Mouse (Mus musculus): ENCODE data around the gene Kpnb1.

Kpnb1 gene

DNA sequence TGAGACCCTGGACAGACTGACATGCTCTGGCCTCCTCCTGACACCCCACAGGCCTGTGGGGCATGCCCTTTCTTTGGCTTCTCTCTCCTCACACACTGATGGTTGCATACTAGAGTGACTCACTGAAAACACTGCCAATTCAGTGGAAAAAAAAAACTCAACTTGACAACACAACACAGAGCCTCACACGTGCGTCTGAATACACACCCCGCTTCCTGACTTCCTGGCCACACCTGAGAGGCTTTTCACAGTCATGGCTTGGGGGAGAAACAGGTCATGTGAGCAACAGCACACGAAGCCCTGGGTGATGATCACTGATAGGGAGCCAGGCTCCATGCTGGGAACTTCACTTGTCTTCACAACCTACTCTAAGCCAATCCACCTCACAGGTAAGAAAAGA, 46.9 kb downstream of the Kpnb1 start:
- no peak for DNase-seq

DNA sequence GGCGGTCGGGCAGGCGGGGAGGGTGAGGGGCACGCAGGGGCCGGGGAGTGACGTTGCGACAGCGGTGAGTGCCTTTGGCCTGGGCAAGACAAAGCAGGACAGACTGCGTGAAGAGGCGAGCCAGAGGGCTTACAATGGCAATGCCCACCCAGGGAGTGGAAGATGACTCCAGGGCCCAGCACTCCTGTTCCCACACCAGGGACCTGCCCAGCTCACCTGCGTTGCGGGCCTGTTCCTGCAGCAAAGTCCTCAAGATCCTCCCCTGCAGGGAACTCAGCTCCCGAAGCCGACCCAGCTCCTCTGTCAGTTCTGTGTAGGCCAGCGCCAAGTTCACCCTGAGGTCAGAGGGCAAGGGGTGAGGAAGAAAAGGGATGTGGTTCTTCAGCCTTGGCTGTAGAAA, 48.4 kb downstream of the Kpnb1 start:
- DNase-seq = no peak

DNA sequence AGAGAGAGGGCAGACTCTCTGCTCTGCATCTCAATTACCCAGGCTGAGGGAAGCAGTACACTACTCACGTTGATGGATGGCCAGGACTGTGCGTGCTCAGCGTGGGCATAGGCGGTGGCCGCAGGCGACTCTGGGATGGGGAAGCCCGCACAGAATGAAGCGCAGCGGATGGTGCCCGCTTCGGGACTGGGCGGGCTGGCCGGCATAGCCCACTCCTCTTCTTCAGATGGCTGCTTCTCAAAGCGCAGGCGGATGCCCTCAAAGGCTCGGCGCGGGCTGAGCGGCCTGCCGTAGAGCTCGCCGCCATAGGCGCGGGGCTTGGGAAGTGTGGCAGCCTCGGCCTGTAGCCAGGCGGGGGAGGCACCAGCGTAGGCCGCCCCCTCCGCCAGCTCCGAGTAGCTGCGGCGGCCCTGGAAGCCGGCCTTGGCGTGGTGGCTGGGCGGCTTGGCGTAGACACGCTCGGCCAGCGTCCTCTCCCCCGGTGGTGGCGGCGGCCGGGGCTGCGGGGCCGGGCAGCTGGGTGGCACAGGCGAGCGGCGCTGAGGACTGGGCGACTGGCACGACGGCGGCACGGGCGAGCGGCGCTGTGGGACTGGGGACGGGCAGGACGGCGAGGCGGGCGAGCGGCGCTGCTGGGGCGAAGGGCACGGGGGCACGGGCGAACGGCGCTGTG, 49.0 kb downstream of the Kpnb1 start:
- peak; percentile 80 to 84 for DNase-seq

DNA sequence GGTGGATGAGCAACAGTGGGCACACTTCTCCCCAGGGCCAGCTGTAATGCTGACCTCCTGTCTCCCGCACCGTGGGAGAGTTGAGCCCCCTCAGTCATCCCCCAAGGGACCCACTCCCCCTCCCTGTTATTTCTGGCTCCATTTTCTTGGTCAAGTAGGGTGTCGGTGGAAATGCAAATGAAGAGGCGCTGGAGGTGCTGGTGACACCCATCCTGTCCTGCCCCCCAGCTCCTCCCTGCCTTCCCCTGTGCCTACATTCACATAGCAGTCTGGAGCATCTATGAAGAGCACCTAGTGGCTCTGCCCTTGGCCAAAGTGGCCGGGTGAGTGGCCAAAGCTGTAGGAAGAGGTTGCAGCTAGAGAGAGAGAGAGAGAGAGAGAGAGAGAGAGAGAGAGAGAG, 54.4 kb downstream of the Kpnb1 start:
- DNase-seq = no peak

DNA sequence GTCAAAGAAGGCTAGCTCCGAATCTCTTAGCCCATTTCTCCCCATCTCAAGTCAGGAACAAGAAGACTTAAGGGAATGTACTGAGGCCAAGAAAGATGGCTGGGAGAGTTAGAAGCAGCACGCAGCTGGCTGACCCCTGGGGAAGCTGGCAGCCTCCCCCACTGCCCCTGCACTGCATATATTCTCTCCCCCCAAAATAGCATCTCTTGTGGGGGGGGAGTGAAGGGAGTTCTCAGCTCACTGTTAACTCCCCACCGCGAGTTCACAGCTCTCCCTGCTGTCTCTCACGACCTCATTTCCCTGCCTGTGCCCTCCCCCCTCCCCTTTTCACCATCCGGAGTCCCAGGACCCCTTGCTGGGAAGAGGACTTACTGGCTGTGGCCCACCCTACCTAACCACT, 55.5 kb downstream of the Kpnb1 start:
- no peak for DNase-seq

DNA sequence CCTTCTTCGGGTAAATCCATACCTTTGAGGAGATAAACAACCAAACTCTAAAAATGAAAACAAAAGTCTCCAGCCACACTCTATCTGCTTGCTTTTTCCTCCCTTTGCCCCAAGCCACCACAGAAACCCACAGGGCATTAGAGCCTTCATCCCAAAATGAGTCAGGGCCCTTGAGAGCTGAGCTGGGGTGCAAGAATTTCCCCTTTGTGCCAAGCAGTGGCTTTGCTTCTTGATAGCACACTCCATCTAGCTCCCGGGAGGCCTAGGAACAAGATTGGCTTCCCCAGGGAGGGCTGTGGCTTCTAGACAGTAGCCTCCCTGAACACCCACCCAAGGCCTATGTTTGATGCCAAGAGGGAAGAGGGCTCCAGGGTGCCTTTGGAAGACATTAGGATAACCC, 56.0 kb downstream of the Kpnb1 start:
- no peak for DNase-seq

DNA sequence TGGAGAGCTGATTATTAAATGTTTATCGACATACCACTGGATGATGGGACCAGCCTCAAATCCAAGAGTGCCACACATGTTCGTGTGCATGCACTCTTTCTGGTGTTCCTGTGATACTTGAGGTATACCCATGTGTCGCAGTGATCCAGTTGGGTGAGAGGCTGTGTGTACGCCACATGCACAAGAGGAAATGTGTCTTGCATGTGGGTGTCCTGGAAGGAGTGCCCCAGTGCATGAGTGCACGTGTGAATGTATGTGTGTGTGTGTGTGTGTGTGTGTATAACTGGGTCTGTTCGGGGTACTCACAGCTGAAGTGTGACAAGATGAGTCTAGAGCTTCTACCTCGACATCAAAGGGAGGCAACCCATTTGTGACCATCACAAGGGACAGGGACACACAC, 57.4 kb downstream of the Kpnb1 start:
- no peak for DNase-seq

DNA sequence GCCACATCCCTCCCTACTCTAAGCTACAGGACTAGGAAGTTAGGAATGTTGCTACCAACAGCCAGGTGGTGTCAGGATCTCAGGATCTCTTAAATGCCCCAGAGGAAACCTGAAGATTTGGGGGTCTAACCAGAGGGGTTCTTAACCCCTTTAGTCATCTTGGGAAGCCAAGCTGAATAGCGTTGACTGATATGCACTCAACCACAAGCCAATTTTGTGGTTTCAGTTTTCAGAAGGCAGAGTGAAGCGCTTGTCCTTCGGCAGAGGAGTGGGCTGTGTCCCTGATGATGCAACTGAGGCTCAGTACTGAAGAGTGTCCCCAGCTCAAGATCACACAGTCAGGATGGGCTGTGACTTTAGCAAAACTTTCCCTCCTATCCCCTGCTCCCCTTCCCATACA, 58.7 kb downstream of the Kpnb1 start:
- DNase-seq = no peak

DNA sequence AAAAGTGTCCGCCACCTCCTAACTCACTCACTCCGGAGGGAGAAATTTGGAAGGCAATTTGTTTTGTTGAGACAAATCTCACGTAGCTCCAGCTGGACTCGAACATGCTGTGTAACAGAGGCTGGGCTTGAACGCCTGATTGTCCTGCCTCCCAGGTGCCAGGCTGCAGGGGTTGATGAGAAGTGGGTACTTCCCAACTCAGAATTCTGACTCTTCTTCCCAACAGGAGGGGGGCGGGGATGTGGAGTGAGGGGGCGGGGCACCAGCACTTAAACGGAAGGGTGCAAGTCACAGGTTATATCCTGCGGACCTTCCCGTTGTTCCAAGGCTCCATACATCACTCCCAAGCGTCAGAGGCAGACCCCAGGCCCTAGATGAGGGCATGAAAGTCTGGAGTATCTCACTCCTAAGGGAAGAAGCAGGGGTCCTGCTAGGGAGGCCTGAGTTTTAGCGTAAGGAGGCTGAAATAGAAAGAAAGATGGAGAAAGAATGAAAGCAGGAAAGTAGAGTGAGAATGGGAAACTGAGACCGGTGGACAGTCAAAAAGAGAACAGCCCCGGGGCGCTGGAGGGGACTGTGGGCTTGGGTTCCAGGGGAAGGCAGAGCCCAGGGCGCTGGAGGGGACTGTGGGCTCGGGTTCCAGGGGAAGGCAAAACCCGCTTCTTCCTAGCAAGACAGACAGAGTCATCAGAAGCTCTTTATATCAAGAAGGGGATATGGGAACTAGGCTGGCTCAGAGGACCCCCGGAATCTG, 60.0 kb downstream of the Kpnb1 start:
- no peak for DNase-seq

DNA sequence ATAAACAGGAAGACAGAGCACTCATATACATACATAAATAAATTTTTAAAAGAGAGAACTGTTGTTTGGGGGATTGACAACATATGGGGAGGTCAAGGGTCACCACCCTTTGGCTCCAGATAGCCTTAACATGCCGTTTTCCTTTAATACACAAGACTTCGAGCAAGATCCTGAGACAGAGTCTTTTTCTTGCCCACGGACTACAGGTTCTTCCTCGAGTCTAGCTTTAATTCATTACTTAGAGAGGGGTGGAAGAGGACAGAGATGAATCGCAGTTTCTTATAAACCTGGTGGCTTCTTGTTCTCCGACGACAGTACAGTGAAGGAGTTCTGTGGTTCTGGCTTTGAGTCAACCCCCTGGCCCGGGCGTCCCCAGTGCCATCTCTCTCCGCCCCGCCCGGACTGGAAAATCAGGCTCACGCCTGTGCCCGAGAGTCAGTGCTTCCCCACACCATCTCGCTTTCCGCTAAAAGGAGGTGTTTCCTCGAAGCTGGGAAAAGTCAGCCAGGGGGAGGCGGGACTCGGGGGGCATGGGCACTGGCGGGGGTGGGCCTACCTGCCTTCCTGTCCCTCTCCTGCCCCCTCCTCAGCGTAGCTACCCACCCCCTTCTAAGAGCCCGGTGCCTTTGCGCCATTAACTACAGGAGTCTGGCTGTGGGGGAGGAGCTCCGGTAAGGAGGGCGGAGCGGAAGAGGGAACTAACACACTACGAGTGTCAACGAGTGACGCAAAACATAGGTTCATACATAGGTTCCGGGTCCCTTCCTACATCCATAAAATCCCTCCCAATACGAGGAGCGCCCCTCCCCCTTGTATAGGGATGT, 60.8 kb downstream of the Kpnb1 start:
- peak; percentile 57 to 60 for DNase-seq

DNA sequence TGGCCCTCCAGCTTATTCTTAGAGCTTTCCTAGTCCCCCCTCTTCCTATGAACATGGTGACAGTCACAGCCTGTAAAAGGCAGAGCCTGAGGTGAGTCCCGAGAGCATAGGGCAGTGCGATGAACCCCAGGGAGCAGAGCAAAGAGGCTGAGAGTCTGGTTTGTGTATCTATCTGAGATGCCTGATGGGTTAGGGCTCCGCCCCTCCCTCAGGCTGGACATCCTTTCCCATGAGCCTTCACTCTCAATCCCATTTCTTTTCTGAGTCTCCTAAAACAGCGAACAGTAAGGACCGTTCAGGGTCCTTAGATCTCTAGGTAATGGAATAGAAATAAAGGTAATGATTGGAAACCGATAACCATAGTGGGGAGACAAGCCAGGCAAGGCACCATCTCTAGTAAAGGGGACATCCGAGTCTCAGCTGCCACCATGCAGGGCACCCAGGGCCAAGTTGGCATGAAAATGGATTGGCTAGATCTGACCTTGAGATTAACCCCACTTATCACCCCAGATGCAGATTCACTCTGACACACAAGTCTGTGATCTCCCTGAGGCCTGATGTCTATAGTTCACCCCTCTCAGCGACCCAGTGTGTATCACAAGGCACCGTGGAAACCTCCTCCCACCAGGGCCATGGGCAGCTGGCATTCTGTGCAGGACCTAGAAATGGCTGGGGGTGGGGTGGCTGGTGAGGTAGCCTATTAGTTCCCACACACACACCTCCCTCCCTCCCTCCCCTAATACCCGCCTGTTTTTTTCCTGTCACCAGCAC, 63.2 kb downstream of the Kpnb1 start:
- DNase-seq = no peak

DNA sequence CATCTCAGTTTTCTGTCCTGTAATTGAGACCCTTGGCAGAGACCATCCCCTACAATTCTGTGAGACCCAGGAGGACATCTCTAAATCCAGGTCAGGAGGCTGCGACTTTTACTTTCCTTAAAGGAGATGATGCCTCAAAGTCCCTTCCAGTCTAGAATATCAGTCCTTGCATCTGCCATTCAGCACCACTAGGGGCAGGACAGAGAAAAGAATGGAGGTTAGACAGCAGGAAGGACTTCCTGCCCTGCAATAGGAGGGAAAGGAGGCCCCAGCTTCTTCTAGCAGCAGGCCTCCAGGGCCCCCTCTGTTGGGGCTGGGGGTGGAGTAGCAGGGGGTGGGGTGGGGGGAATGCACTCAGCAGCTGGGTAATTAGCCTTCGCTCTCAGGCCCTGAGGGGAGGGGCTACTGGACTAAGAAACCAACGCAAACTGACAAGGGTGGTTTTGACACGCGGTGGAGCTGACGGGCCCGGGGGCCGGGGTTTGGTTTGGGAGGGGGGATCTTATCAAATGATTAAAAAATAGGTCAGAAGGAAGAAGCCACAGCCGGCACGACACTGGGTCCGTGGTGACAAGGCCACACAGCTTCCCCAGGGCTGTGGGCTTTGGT, 64.3 kb downstream of the Kpnb1 start:
- DNase-seq = no peak

DNA sequence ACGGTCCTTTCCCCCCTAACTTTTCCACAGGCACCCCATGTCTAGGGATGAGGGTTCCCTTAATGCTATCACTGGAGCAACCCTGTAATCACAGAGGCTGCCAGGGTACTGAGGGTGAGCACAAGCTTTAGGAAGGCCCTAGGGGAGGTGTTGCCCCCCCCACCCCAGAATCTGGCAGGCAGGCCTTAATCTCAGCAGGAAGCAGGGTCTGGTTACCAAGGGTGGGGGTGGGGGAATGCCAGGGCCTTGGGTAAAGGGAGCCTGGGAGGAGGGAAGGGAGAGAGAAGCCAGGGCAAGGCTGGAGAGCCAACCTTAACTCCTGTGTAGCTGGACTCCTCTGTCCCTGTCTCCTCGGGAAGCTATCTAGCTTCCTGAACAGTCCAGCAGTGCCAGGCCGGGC, 67.0 kb downstream of the Kpnb1 start:
- no peak for DNase-seq

DNA sequence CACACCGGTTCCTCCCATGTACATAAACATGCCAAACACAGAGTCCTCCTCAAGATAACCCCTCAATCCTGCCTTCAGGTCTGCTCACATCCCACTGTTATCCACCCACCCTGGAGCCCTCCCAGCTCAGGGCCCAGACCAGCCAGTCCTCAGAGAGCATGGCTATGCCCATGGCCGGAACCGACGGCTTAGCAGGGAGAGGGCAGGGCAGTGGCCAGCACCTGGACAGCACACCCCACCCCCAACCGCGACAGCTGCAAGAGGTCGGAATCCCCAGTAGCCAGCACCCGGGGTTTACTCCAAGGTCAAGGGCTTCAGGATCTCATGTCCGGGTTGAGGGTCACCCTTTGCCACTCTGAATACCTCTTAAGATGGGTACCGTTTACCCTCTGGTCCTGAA, 67.5 kb downstream of the Kpnb1 start:
- DNase-seq = no peak

DNA sequence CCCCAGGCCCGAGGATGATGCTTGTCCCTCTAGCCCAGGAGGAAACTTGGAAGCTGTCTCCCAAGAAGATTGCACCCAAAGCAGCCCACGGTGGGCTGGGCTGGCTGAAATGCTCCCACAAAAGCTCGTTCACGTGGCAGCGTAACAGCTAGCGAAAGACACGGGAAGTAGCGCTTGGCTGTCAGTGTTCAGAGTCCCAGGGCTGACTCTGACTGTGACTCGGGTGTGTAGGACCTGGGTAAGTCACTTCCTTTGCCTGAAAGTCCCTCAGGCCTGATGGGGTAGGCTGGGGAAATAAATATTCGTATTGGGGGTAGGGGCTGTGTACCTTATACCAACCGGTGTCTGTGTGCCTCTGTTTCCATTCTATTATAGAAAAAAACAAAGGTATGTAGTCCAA, 71.9 kb downstream of the Kpnb1 start:
- no peak for DNase-seq

DNA sequence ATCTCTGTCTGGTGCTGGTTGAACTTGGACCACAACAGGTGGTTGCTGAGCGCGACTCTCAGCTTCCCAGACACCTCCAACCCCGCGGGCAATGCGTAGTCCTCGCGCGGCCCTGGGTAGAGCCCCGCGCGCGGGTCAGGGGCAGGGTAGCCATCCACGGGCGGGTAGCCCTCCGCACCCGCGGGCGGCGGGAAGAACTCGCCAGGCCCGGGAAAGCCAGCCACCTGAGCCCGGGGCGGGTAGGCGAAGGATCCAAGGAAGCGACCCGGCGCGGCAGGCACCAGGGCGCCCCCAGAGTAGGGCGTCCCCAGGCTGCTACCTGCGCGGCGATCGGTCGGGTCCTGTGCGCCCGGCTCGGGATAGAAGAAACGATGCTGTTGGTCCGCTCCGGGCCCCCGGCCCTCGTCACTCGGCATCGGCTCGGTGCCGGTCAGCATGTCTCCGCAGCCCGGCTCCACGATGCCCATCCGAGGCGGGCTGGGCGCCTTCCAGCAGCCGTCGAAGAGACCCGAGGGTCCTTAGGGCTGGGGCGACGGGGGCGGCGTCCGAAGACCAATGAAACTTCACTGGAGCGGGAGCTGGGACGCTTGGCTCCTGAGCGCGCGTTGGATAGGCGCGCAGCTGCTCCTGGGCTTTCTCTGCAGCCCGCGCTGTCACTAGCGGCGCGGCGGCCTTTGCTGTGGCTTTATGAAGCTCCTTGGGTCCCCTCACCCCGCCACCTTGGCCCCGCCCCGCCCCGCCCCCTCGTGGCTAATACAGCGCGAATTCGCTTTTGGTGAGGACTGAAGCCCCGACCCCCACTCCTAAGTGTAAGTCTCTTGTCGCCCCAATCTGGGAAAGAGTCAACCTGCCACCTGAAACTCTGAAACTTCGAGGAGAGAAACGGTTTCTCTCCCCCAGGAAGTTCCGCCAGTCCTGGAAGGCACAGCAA, 72.7 kb downstream of the Kpnb1 start, which contains the start of gene Tbx21:
Gene Tbx21 (minus strand): TSS at position 661 of the 931 bp plus-strand sequence.
- peak in 1 of 2 experiments; percentile 46 for DNase-seq

DNA sequence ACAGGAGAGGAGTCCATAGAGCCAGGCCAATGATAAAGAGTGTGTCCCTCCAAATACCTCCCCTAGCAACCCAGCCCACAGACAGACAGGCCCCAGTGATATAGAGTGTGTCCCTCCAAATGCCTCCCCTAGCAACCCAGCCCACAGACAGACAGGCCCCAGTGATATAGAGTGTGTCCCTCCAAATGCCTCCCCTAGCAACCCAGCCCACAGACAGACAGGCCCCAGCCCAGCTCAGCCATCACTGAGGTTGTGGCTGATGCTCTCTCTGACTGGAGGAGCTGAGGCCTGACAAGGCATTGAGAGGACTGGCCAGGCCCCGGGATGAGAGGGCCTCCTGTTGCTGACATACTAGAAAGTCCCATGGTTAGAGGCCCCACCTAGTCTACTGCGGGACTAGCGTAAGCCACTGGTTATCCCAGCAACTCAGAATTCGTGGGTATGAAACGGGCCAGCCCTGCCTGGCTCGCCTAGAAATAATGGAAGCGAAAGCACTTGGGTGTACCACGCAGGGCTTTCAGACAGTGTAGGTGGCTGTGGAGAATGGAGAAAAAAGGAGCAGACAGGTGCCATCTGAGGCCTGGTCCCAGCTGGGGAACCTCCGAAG, 75.1 kb downstream of the Kpnb1 start:
- DNase-seq = no peak

All from cerebellum, postnatal 10 days (tissue).